13 mouse cellular contexts compared by ENCODE assay signal in genomic region chr12:16753555-16753954, GRCm38 (mm10). TPM values are rescaled to one million over a fixed set of nuclear protein-coding genes. Genes with fewer than 3 reads are reported as not detected.
DNase-seq lines count a peak whose midpoint lies in the region; ATAC-seq and TF ChIP-seq lines count a peak whose summit lies in the region.
"Had no signal": no experiment of that assay in that cellular context is flagged by ENCODE, and none has a peak within 500 bp of the region (broad histone marks: within the 10 kb centered on the region; RNA-seq: fewer than 3 reads in every experiment).

No protein-coding gene starts in this region.

- H3K36me3 ChIP-seq in hindbrain, embryonic 16.5 days (ENCODE audit: control insufficient read depth, insufficient read depth, low read length): no peaks in the 10 kb centered on the region
- no peaks in the 10 kb centered on the region for H3K36me3 ChIP-seq in hindbrain, embryonic 13.5 days
- H3K36me3 ChIP-seq in lung, embryonic 14.5 days (ENCODE audit: insufficient read depth): no peaks in the 10 kb centered on the region
- H3K36me3 ChIP-seq in intestine, embryonic 14.5 days (ENCODE audit: control insufficient read depth, insufficient read depth, low read length): no peaks in the 10 kb centered on the region
- H3K36me3 ChIP-seq in intestine, postnatal 0 days (ENCODE audit: control insufficient read depth, insufficient read depth): no peaks in the 10 kb centered on the region
- H3K36me3 ChIP-seq: forebrain, embryonic 12.5 days; heart, embryonic 15.5 days; limb, embryonic 13.5 days had no signal

- H3K27ac ChIP-seq in hindbrain, embryonic 16.5 days (ENCODE audit: low read depth, low read length): no peak overlapping the region
- no peak overlapping the region for H3K27ac ChIP-seq in hindbrain, embryonic 13.5 days
- no peak overlapping the region for H3K27ac ChIP-seq in lung, embryonic 14.5 days (ENCODE audit: low read depth)
- 0 out of 2 replicates have a peak overlapping the region, but pooled peaks have one; percentile 74 for H3K27ac ChIP-seq in intestine, embryonic 14.5 days (ENCODE audit: low read depth)
- H3K27ac ChIP-seq in intestine, postnatal 0 days (ENCODE audit: low read depth, low read length): peak overlapping the region; percentile 79; the same call in 1 of the 2 replicates
- H3K27ac ChIP-seq: forebrain, embryonic 12.5 days; heart, embryonic 15.5 days; limb, embryonic 13.5 days; macrophage; midbrain, embryonic 12.5 days; stomach, postnatal 0 days had no signal

- no peak overlapping the region for H3K4me2 ChIP-seq in hindbrain, embryonic 16.5 days (ENCODE audit: low read length)
- no peak overlapping the region for H3K4me2 ChIP-seq in hindbrain, embryonic 13.5 days
- 0 out of 2 replicates have a peak overlapping the region, but pooled peaks have one; percentile 8 for H3K4me2 ChIP-seq in lung, embryonic 14.5 days
- no peak overlapping the region for H3K4me2 ChIP-seq in intestine, embryonic 14.5 days (ENCODE audit: low read length)
- peak overlapping the region; percentile 63 for H3K4me2 ChIP-seq in intestine, postnatal 0 days (replicated peaks; ENCODE audit: low read depth)
- H3K4me2 ChIP-seq: forebrain, embryonic 12.5 days; heart, embryonic 15.5 days; limb, embryonic 13.5 days; midbrain, embryonic 12.5 days had no signal

- WGBS in hindbrain, embryonic 16.5 days: 85% methylated on average over 9 of the region's 9 CpGs
- 82% methylated on average over 9 of the region's 9 CpGs for WGBS in hindbrain, embryonic 13.5 days
- 73% methylated on average over 9 of the region's 9 CpGs for WGBS in lung, embryonic 14.5 days
- WGBS in intestine, embryonic 14.5 days: 65% methylated on average over 9 of the region's 9 CpGs
- 42% methylated on average over 9 of the region's 9 CpGs for WGBS in intestine, postnatal 0 days

- no peak for DNase-seq in lung, embryonic 14.5 days
- DNase-seq in lung, adult 18-20 months: no peak
- DNase-seq in intestine, embryonic 14.5 days (ENCODE audit: low spot score): peak; percentile 55
- DNase-seq in frontal cortex, adult 2 months (ENCODE audit: extremely low spot score in 1 of 2, low spot score in 1 of 2): no peak

- no peak for TF ChIP-seq CTCF in lung, embryonic 14.5 days (IDR thresholded peaks at IDR 0.05; ENCODE audit: low read depth)
- TF ChIP-seq CTCF in intestine, postnatal 0 days (IDR thresholded peaks at IDR 0.05; ENCODE audit: low read depth): no peak

- H3K4me1 ChIP-seq in hindbrain, embryonic 16.5 days (ENCODE audit: control insufficient read depth, insufficient read depth, low read depth, low read length): no peaks in the 10 kb centered on the region
- 0 out of 2 replicates have a peak, but pooled peaks cover 10% of the 10 kb centered on the region for H3K4me1 ChIP-seq in hindbrain, embryonic 13.5 days (replicated peaks)
- H3K4me1 ChIP-seq in lung, embryonic 14.5 days (ENCODE audit: insufficient read depth): 0 out of 2 replicates have a peak, but pooled peaks cover 4% of the 10 kb centered on the region
- peaks cover 5% of the 10 kb centered on the region; the same call in 1 of the 2 replicates for H3K4me1 ChIP-seq in intestine, embryonic 14.5 days (replicated peaks; ENCODE audit: control insufficient read depth, insufficient read depth, low read length)
- peaks cover 7% of the 10 kb centered on the region; the same call in 1 of the 2 replicates for H3K4me1 ChIP-seq in intestine, postnatal 0 days (replicated peaks; ENCODE audit: control insufficient read depth, insufficient read depth, low read length)

- H3K27me3 ChIP-seq in hindbrain, embryonic 16.5 days (replicated peaks; ENCODE audit: control insufficient read depth, insufficient read depth, low read length): no peaks in the 10 kb centered on the region
- no peaks in the 10 kb centered on the region for H3K27me3 ChIP-seq in hindbrain, embryonic 13.5 days
- H3K27me3 ChIP-seq in lung, embryonic 14.5 days (ENCODE audit: insufficient read depth, low read length): no peaks in the 10 kb centered on the region
- H3K27me3 ChIP-seq in intestine, embryonic 14.5 days (replicated peaks; ENCODE audit: control insufficient read depth, insufficient read depth, low read length): no peaks in the 10 kb centered on the region
- H3K27me3 ChIP-seq in intestine, postnatal 0 days (replicated peaks; ENCODE audit: control insufficient read depth, insufficient read depth, low read length): no peaks in the 10 kb centered on the region
- H3K27me3 ChIP-seq: forebrain, embryonic 12.5 days; heart, embryonic 15.5 days; limb, embryonic 13.5 days; midbrain, embryonic 12.5 days had no signal

- H3K4me3 ChIP-seq in hindbrain, embryonic 16.5 days (ENCODE audit: low read length): no peak overlapping the region
- no peak overlapping the region for H3K4me3 ChIP-seq in hindbrain, embryonic 13.5 days
- no peak overlapping the region for H3K4me3 ChIP-seq in lung, embryonic 14.5 days (ENCODE audit: low read depth, low read length)
- no peak overlapping the region for H3K4me3 ChIP-seq in intestine, embryonic 14.5 days (ENCODE audit: low read depth, low read length)
- peak overlapping the region; percentile 35; the same call in 1 of the 2 replicates for H3K4me3 ChIP-seq in intestine, postnatal 0 days (ENCODE audit: low read depth, low read length)
- H3K4me3 ChIP-seq: forebrain, embryonic 12.5 days; heart, embryonic 15.5 days; limb, embryonic 13.5 days; midbrain, embryonic 12.5 days had no signal

- H3K9ac ChIP-seq in hindbrain, embryonic 16.5 days (ENCODE audit: low read depth, low read length): no peak overlapping the region
- H3K9ac ChIP-seq in hindbrain, embryonic 13.5 days: no peak overlapping the region
- H3K9ac ChIP-seq in lung, embryonic 14.5 days: no peak overlapping the region
- no peak overlapping the region for H3K9ac ChIP-seq in intestine, embryonic 14.5 days (ENCODE audit: low read length)
- H3K9ac ChIP-seq in intestine, postnatal 0 days (ENCODE audit: low read depth, low read length): no peak overlapping the region
- H3K9ac ChIP-seq: forebrain, embryonic 12.5 days; heart, embryonic 15.5 days; limb, embryonic 13.5 days; midbrain, embryonic 12.5 days had no signal

- H3K9me3 ChIP-seq in hindbrain, embryonic 16.5 days (ENCODE audit: control insufficient read depth, low read length): no peaks in the 10 kb centered on the region
- no peaks in the 10 kb centered on the region for H3K9me3 ChIP-seq in hindbrain, embryonic 13.5 days
- H3K9me3 ChIP-seq in lung, embryonic 14.5 days (ENCODE audit: low read depth, low read length): no peaks in the 10 kb centered on the region
- H3K9me3 ChIP-seq in intestine, embryonic 14.5 days (ENCODE audit: control insufficient read depth, low read length): no peaks in the 10 kb centered on the region
- no peaks in the 10 kb centered on the region for H3K9me3 ChIP-seq in intestine, postnatal 0 days (ENCODE audit: control insufficient read depth)
- H3K9me3 ChIP-seq: forebrain, embryonic 12.5 days; heart, embryonic 15.5 days; limb, embryonic 13.5 days; midbrain, embryonic 12.5 days had no signal

- peak; percentile 40; the same call in 1 of the 2 replicates for ATAC-seq in hindbrain, embryonic 16.5 days
- ATAC-seq in hindbrain, embryonic 13.5 days (ENCODE audit: low FRiP score): no peak
- no peak for ATAC-seq in lung, embryonic 14.5 days (ENCODE audit: insufficient read depth)
- peak; percentile 47; the same call in 1 of the 2 replicates for ATAC-seq in intestine, embryonic 14.5 days (replicated peaks; ENCODE audit: low FRiP score, low TSS enrichment, low read depth)
- peak; percentile 52 for ATAC-seq in intestine, postnatal 0 days

RNA-seq across cellular contexts. Expression of gene Greb1, which starts 47.1 kb away (rescaled TPM):
- polyA plus RNA-seq in hindbrain, embryonic 16.5 days (2015; fragmentation: Nextera tagmentation; extraction: Ambion mirVana): 0.51 and 0.70 TPM in 2 replicates
- 1.5 and 2.5 TPM in 2 replicates for polyA plus RNA-seq in hindbrain, embryonic 13.5 days (2015; fragmentation: Nextera tagmentation; extraction: Ambion mirVana)
- 3.1 and 4.4 TPM in 2 replicates for polyA plus RNA-seq in lung, embryonic 14.5 days (2014; fragmentation: Nextera tagmentation; extraction: Ambion mirVana)
- 8.1 and 9.5 TPM in 2 replicates for polyA plus RNA-seq in intestine, embryonic 14.5 days (2014; fragmentation: Nextera tagmentation; extraction: Ambion mirVana)
- polyA plus RNA-seq in intestine, postnatal 0 days (2015; fragmentation: Nextera tagmentation; extraction: Ambion mirVana): 2.5 and 3.4 TPM in 2 replicates
- 2.8 and 3.2 TPM in 2 replicates for polyA plus RNA-seq in frontal cortex, adult 2 months (2012; rRNA removed)

RNA-seq across cellular contexts. Expression of gene E2f6, which starts 57.2 kb away (rescaled TPM):
- polyA plus RNA-seq in hindbrain, embryonic 16.5 days (2015; fragmentation: Nextera tagmentation; extraction: Ambion mirVana): 28.9 and 30.2 TPM in 2 replicates
- 35.5 and 37.5 TPM in 2 replicates for polyA plus RNA-seq in hindbrain, embryonic 13.5 days (2015; fragmentation: Nextera tagmentation; extraction: Ambion mirVana)
- polyA plus RNA-seq in lung, embryonic 14.5 days (2014; fragmentation: Nextera tagmentation; extraction: Ambion mirVana): 49.0 and 49.8 TPM in 2 replicates
- 50.8 and 52.6 TPM in 2 replicates for polyA plus RNA-seq in intestine, embryonic 14.5 days (2014; fragmentation: Nextera tagmentation; extraction: Ambion mirVana)
- polyA plus RNA-seq in intestine, postnatal 0 days (2015; fragmentation: Nextera tagmentation; extraction: Ambion mirVana): 11.7 and 12.1 TPM in 2 replicates
- 37.9 and 38.1 TPM in 2 replicates for polyA plus RNA-seq in frontal cortex, adult 2 months (2012; rRNA removed)

Comparison
In these comparisons a context has a peak if more than half of its experiments do, and no peak if none do; other contexts are left out.
1. ATAC-seq: peak in hindbrain, embryonic 16.5 days (single experiment), intestine, embryonic 14.5 days (single experiment) and intestine, postnatal 0 days (single experiment); none in hindbrain, embryonic 13.5 days (single experiment) and lung, embryonic 14.5 days (single experiment).
2. H3K4me2 ChIP-seq: peak in lung, embryonic 14.5 days (single experiment) and intestine, postnatal 0 days (single experiment); none in hindbrain, embryonic 16.5 days (single experiment), hindbrain, embryonic 13.5 days (single experiment) and intestine, embryonic 14.5 days (single experiment).
3. H3K27ac ChIP-seq: peak in intestine, embryonic 14.5 days (single experiment) and intestine, postnatal 0 days (single experiment); none in hindbrain, embryonic 16.5 days (single experiment), hindbrain, embryonic 13.5 days (single experiment) and lung, embryonic 14.5 days (single experiment).